Mouse (Mus musculus): ENCODE results near the gene Rpap3. TPM values are rescaled to one million over a fixed set of nuclear protein-coding genes. Genes with fewer than 3 reads are reported as not detected.
"Not testable (repeated sequence)": the region's sequence is repeated elsewhere in the genome, so short reads cannot be mapped to it uniquely, and the experiment has no call there.

Gene Rpap3
- total RNA-seq, 2 experiments from 2014 or later = 27.9 to 31.9 TPM

GRCm38 (mm10) chr15:97716782-97717181 is 11.2 kb upstream of the Rpap3 start:
- intact Hi-C loops (cut with DNase I) = loop anchor here (2.0 kb wide), 1 partner anchor 134 kb away; no protein-coding TSS in a partner anchor
- DNase-seq (ENCODE audit: extremely low spot score in 1 of 2, low spot score in 2 of 2) = no peak

- DNase-seq (ENCODE audit: extremely low spot score in 1 of 2, low spot score in 2 of 2) = no peak
- intact Hi-C loops (cut with DNase I) = loop anchor here (2.0 kb wide), 1 partner anchor 135 kb away; no protein-coding TSS in a partner anchor
Observed at GRCm38 (mm10) chr15:97715734-97716133, 10.1 kb upstream of the Rpap3 start.

- intact Hi-C loops (cut with DNase I) = no loop called here
- DNase-seq (ENCODE audit: extremely low spot score in 1 of 2, low spot score in 2 of 2) = no peak
Observed at GRCm38 (mm10) chr15:97715083-97715482, 9.5 kb upstream of the Rpap3 start.

GRCm38 (mm10) chr15:97712546-97712945 is 6.9 kb upstream of the Rpap3 start:
- intact Hi-C loops (cut with DNase I) = no loop called here

GRCm38 (mm10) chr15:97710906-97711305 is 5.3 kb upstream of the Rpap3 start:
- DNase-seq (ENCODE audit: extremely low spot score in 1 of 2, low spot score in 2 of 2) = no peak
- intact Hi-C loops (cut with DNase I) = no loop called here

More at GRCm38 (mm10) chr15:97712546-97712945, 6.9 kb upstream of the Rpap3 start:
- no peak for DNase-seq (ENCODE audit: extremely low spot score in 1 of 2, low spot score in 2 of 2)

- DNase-seq (ENCODE audit: extremely low spot score in 1 of 2, low spot score in 2 of 2) = no peak
- intact Hi-C loops (cut with DNase I) = no loop called here
Observed at GRCm38 (mm10) chr15:97696616-97697015, 9.0 kb downstream of the Rpap3 start.

- no peak for DNase-seq (ENCODE audit: extremely low spot score in 1 of 2, low spot score in 2 of 2)
- intact Hi-C loops (cut with DNase I) = no loop called here
Observed at GRCm38 (mm10) chr15:97693411-97693810, 12.2 kb downstream of the Rpap3 start.

GRCm38 (mm10) chr15:97684118-97684517 is 21.5 kb downstream of the Rpap3 start:
- DNase-seq (ENCODE audit: extremely low spot score in 1 of 2, low spot score in 2 of 2) = no peak
- intact Hi-C loops (cut with DNase I) = no loop called here

GRCm38 (mm10) chr15:97682053-97682452 is 23.6 kb downstream of the Rpap3 start:
- intact Hi-C loops (cut with DNase I) = no loop called here
- DNase-seq (ENCODE audit: extremely low spot score in 1 of 2, low spot score in 2 of 2) = no peak

- intact Hi-C loops (cut with DNase I) = no loop called here
- DNase-seq (ENCODE audit: extremely low spot score in 1 of 2, low spot score in 2 of 2) = no peak
Observed at GRCm38 (mm10) chr15:97679991-97680681, 25.5 kb downstream of the Rpap3 start.

- intact Hi-C loops (cut with DNase I) = no loop called here
- DNase-seq (ENCODE audit: extremely low spot score in 1 of 2, low spot score in 2 of 2) = no peak
Observed at GRCm38 (mm10) chr15:97677341-97677740, 28.3 kb downstream of the Rpap3 start.

- intact Hi-C loops (cut with DNase I) = no loop called here
- DNase-seq (ENCODE audit: extremely low spot score in 1 of 2, low spot score in 2 of 2) = no peak
Observed at GRCm38 (mm10) chr15:97675927-97676326, 29.7 kb downstream of the Rpap3 start.

- intact Hi-C loops (cut with DNase I) = no loop called here
- no peak for DNase-seq (ENCODE audit: extremely low spot score in 1 of 2, low spot score in 2 of 2)
Observed at GRCm38 (mm10) chr15:97674423-97674822, 31.2 kb downstream of the Rpap3 start.

GRCm38 (mm10) chr15:97673256-97674000 is 32.2 kb downstream of the Rpap3 start:
- intact Hi-C loops (cut with DNase I) = no loop called here
- DNase-seq (ENCODE audit: extremely low spot score in 1 of 2, low spot score in 2 of 2) = no peak

- intact Hi-C loops (cut with DNase I) = no loop called here
- peak; percentile 55 to 77 for DNase-seq (ENCODE audit: extremely low spot score in 1 of 2, low spot score in 2 of 2)
Observed at GRCm38 (mm10) chr15:97672211-97672765, 33.3 kb downstream of the Rpap3 start.

- DNase-seq (ENCODE audit: extremely low spot score in 1 of 2, low spot score in 2 of 2) = no peak
- intact Hi-C loops (cut with DNase I) = no loop called here
Observed at GRCm38 (mm10) chr15:97670554-97670953, 35.1 kb downstream of the Rpap3 start.

- not testable (repeated sequence) for DNase-seq (ENCODE audit: extremely low spot score in 1 of 2, low spot score in 2 of 2)
Observed at GRCm38 (mm10) chr15:97668158-97668877, 37.3 kb downstream of the Rpap3 start.

GRCm38 (mm10) chr15:97667437-97667836 is 38.2 kb downstream of the Rpap3 start:
- DNase-seq (ENCODE audit: extremely low spot score in 1 of 2, low spot score in 2 of 2) = peak in 1 of 2 experiments; percentile 70
- intact Hi-C loops (cut with DNase I) = loop anchor here (5.0 kb wide), 1 partner anchor 285 kb away; no protein-coding TSS in a partner anchor

More at GRCm38 (mm10) chr15:97668158-97668877, 37.3 kb downstream of the Rpap3 start:
- intact Hi-C loops (cut with DNase I) = loop anchor here (5.0 kb wide), 1 partner anchor 284 kb away; no protein-coding TSS in a partner anchor

- intact Hi-C loops (cut with DNase I) = loop anchor here (5.0 kb wide), 1 partner anchor 286 kb away; no protein-coding TSS in a partner anchor
- DNase-seq (ENCODE audit: extremely low spot score in 1 of 2, low spot score in 2 of 2) = no peak
Observed at GRCm38 (mm10) chr15:97666457-97666770, 39.2 kb downstream of the Rpap3 start.
